In genomic region chr16:37812474-37812886, GRCm38 (mm10) we compare ENCODE assay signal across 8 mouse cellular contexts. TPM values are rescaled to one million over a fixed set of nuclear protein-coding genes. Genes with fewer than 3 reads are reported as not detected.
A peak's percentile ranks its signal among the peaks of the same experiment; 100 is the strongest.
DNase-seq lines count a peak whose midpoint lies in the region; ATAC-seq and TF ChIP-seq lines count a peak whose summit lies in the region.

No protein-coding gene starts in this region.

- H3K27ac ChIP-seq in cortical plate, adult 2 months (ENCODE audit: insufficient read depth, low read length), result peak overlapping the region; percentile 96
- peak overlapping the region; percentile 95 for H3K27ac ChIP-seq in layer of hippocampus, adult 2 months
- H3K27ac ChIP-seq in stomach, postnatal 0 days (replicated peaks), result no peak overlapping the region; the same call in 1 of the 2 replicates

- H3K9me3 ChIP-seq in stomach, postnatal 0 days (ENCODE audit: control insufficient read depth, low read length), result no peaks in the 10 kb centered on the region

- H3K36me3 ChIP-seq in stomach, postnatal 0 days (ENCODE audit: control insufficient read depth, insufficient read depth, low read length), result 0 out of 2 replicates have a peak, but pooled peaks cover 3% of the 10 kb centered on the region

- peak; percentile 26 to 33 for ATAC-seq in hematopoietic stem cell, adult 5-6 weeks (replicated peaks in 1 of 2; ENCODE audit: insufficient read depth in 1 of 2, low FRiP score in 2 of 2, low TSS enrichment in 1 of 2, low read depth in 1 of 2, poor library complexity in 2 of 2, severe bottlenecking in 2 of 2)
- ATAC-seq in stomach, postnatal 0 days (ENCODE audit: low FRiP score, low TSS enrichment), result no peak

- WGBS in stomach, postnatal 0 days, result 53% methylated on average over 9 of the region's 9 CpGs

- 0 out of 2 replicates have a peak, but pooled peaks have one; percentile 31 for TF ChIP-seq POLR2A in cortical plate, adult 2 months (IDR thresholded peaks at IDR 0.05; ENCODE audit: extremely low read depth, insufficient read depth, low read length)

- peaks cover 18% of the 10 kb centered on the region for H3K4me1 ChIP-seq in cortical plate, adult 2 months (ENCODE audit: control insufficient read depth, insufficient read depth, low read length)
- no peaks in the 10 kb centered on the region for H3K4me1 ChIP-seq in stomach, postnatal 0 days (replicated peaks; ENCODE audit: control insufficient read depth, insufficient read depth)

- no peak for TF ChIP-seq EP300 in stomach, postnatal 0 days (optimal IDR thresholded peaks at IDR 0.05)

- DNase-seq in B cell, adult 2 months, result peak; percentile 31 to 36
- DNase-seq in MN1 (ENCODE audit: low spot score), result peak; percentile 66
- peak; percentile 50 to 79 for DNase-seq in layer of hippocampus, adult 2 months (ENCODE audit: low spot score in 2 of 2)
- DNase-seq in lung, postnatal 25 days (ENCODE audit: low spot score), result peak; percentile 53
- no peak for DNase-seq in stomach, postnatal 0 days (ENCODE audit: low spot score)
- no peak for DNase-seq in urinary bladder, adult 2 months (ENCODE audit: low spot score)

- H3K4me3 ChIP-seq in cortical plate, adult 2 months (ENCODE audit: insufficient read depth, low read length), result no peak overlapping the region
- H3K4me3 ChIP-seq in layer of hippocampus, adult 2 months, result no peak overlapping the region; the same call in 1 of the 2 replicates
- no peak overlapping the region for H3K4me3 ChIP-seq in stomach, postnatal 0 days (ENCODE audit: low read depth, low read length)

- peak; percentile 56 for TF ChIP-seq CTCF in cortical plate, adult 2 months (IDR thresholded peaks at IDR 0.05; ENCODE audit: extremely low read depth, insufficient read depth, low read length)
- peak; percentile 77 for TF ChIP-seq CTCF in layer of hippocampus, adult 2 months (conservative IDR thresholded peaks at IDR 0.05)
- TF ChIP-seq CTCF in stomach, postnatal 0 days (IDR thresholded peaks at IDR 0.05; ENCODE audit: low read depth), result peak; percentile 66

- no peaks in the 10 kb centered on the region for H3K27me3 ChIP-seq in stomach, postnatal 0 days (ENCODE audit: control insufficient read depth, insufficient read depth, low read length)

- H3K9ac ChIP-seq in stomach, postnatal 0 days (ENCODE audit: low read length), result no peak overlapping the region

- no peak overlapping the region for H3K4me2 ChIP-seq in stomach, postnatal 0 days (replicated peaks; ENCODE audit: low read depth)

RNA-seq across cellular contexts. Expression of gene Fstl1, which starts 35.8 kb away (rescaled TPM):
- 19.7 and 21.0 TPM in 2 replicates for polyA plus RNA-seq in cortical plate, adult 2 months (2012; rRNA removed)
- total RNA-seq in hematopoietic stem cell, adult 5-6 weeks (2017), result 8.1 and 10.7 TPM in 2 replicates
- total RNA-seq in layer of hippocampus, adult 2 months (2021), result 10 to 100 TPM; 34.5 to 41.8 TPM
- polyA plus RNA-seq in stomach, postnatal 0 days (2015; fragmentation: Nextera tagmentation; extraction: Ambion mirVana), result 238 and 254 TPM in 2 replicates
- 246 and 266 TPM in 2 replicates for polyA plus RNA-seq in urinary bladder, adult 2 months (2012; rRNA removed)

RNA-seq across cellular contexts. Expression of gene Gm36028, which starts 48.5 kb away (rescaled TPM):
- 0.44 and 0.54 TPM in 2 replicates for polyA plus RNA-seq in cortical plate, adult 2 months (2012; rRNA removed)
- not detected in 2 replicates for total RNA-seq in hematopoietic stem cell, adult 5-6 weeks (2017)
- not detected for total RNA-seq in layer of hippocampus, adult 2 months (2021)
- 0.29 and 0.56 TPM in 2 replicates for polyA plus RNA-seq in stomach, postnatal 0 days (2015; fragmentation: Nextera tagmentation; extraction: Ambion mirVana)
- polyA plus RNA-seq in urinary bladder, adult 2 months (2012; rRNA removed), result 0.12 and 0.15 TPM in 2 replicates

RNA-seq across cellular contexts. Expression of gene Lrrc58, which starts 55.7 kb away (rescaled TPM):
- polyA plus RNA-seq in cortical plate, adult 2 months (2012; rRNA removed), result 37.7 and 40.7 TPM in 2 replicates
- total RNA-seq in hematopoietic stem cell, adult 5-6 weeks (2017), result 56.4 and 62.6 TPM in 2 replicates
- total RNA-seq in layer of hippocampus, adult 2 months (2021), result 100 to 1,000 TPM in 1 of 2 experiments, 10 to 100 TPM in 1; 97.2 to 102 TPM
- polyA plus RNA-seq in stomach, postnatal 0 days (2015; fragmentation: Nextera tagmentation; extraction: Ambion mirVana), result 26.0 and 27.5 TPM in 2 replicates
- polyA plus RNA-seq in urinary bladder, adult 2 months (2012; rRNA removed), result 26.5 and 33.0 TPM in 2 replicates

Comparison
In these comparisons a context has a peak if more than half of its experiments do, and no peak if none do; other contexts are left out.
1. DNase-seq: peak in B cell, adult 2 months (2 of 2), MN1 (single experiment), layer of hippocampus, adult 2 months (2 of 2) and lung, postnatal 25 days (single experiment); none in stomach, postnatal 0 days (single experiment) and urinary bladder, adult 2 months (single experiment).
2. RNA of gene Fstl1, which starts 35.8 kb away (polyA plus RNA-seq): 246 to 266 TPM in urinary bladder, adult 2 months and 238 to 254 TPM in stomach, postnatal 0 days; 19.7 to 21.0 TPM in cortical plate, adult 2 months; every median in the first group is over 10 times any median in the second.
3. Peak in every context shown above with its lines, with median percentiles within 50 percentile points of each other: CTCF ChIP-seq.